Mouse (Mus musculus) liver, embryonic 12.5 days (tissue): ENCODE data around the gene Btbd16. TPM values are rescaled to one million over a fixed set of nuclear protein-coding genes. Genes with fewer than 3 reads are reported as not detected.

ENCODE experiments used
- ATAC-seq: fragments of 200-750 bp; cut with Nextera tagmentation; 2 replicates; pipeline ENCODE4 v1.8.0; 2017; ENCODE audit warnings: moderate number of reproducible peaks, mild to moderate bottlenecking, moderate library complexity
- H3K27ac ChIP-seq: fragments of 300-500 bp; sonication (generic); 2 replicates; pipeline ENCODE4 v1.5.1; 2016; ENCODE audit warnings: mild to moderate bottlenecking
- H3K27me3 ChIP-seq: fragments of 300-500 bp; sonication (generic); replicated peaks from 2 replicates; pipeline ENCODE4 v1.6.1; 2016; ENCODE audit warnings: mild to moderate bottlenecking, moderate library complexity
- H3K36me3 ChIP-seq: fragments of 300-500 bp; sonication (generic); 2 replicates; pipeline ENCODE4 v1.6.1; 2016; ENCODE audit warnings: mild to moderate bottlenecking, moderate library complexity
- H3K4me1 ChIP-seq: fragments of 300-500 bp; sonication (generic); 2 replicates; pipeline ENCODE4 v1.6.1; 2016
- H3K4me2 ChIP-seq: fragments of 300-500 bp; sonication (generic); 2 replicates; pipeline ENCODE4 v1.6.1; 2016; ENCODE audit warnings: mild to moderate bottlenecking, moderate library complexity
- H3K4me3 ChIP-seq: fragments of 300-500 bp; sonication (generic); 2 replicates; pipeline ENCODE4 v1.5.1; 2016; ENCODE audit warnings: mild to moderate bottlenecking, moderate library complexity
- H3K9ac ChIP-seq: fragments of 300-500 bp; sonication (generic); 2 replicates; pipeline ENCODE4 v1.6.1; 2016; ENCODE audit warnings: mild to moderate bottlenecking, moderate library complexity
- H3K9me3 ChIP-seq: fragments of 300-500 bp; sonication (generic); replicated peaks from 2 replicates; pipeline ENCODE4 v1.6.1; 2016; ENCODE audit warnings: mild to moderate bottlenecking, moderate library complexity
- WGBS: fragments of 180-500 bp; shearing (Covaris S2); methylation state at CpG from one replicate; pipeline ENCODE4 v1.1.7; 2016; ENCODE audit not compliant: insufficient replicate concordance; 5-methylcytosine and 5-hydroxymethylcytosine counted together
- polyA plus RNA-seq: library from polyadenylated mRNA; unstranded; fragments of >200 nt; fragmentation: Nextera tagmentation; extraction: Ambion mirVana; gene quantifications from 2 replicates; pipeline ENCODE4 v1.2.1, GENCODE M21; 2016

Gene Btbd16
- polyA plus RNA-seq, 1 experiment from 2014 or later, result not detected

GRCm38 (mm10) chr7:130801811-130802210 is 27.9 kb downstream of the Btbd16 start:
- ATAC-seq, result no peak
- Histone ChIP-seq H3K36me3 (no peaks in the 10 kb centered on the region), H3K4me2 (no peak overlapping the region), H3K27ac (no peak overlapping the region), H3K4me1 (peaks cover 4% of the 10 kb centered on the region; the same call in 1 of the 2 replicates), H3K9ac (no peak overlapping the region), H3K9me3 (no peaks in the 10 kb centered on the region), H3K27me3 (no peaks in the 10 kb centered on the region; the same call in 1 of the 2 replicates), H3K4me3 (no peak overlapping the region)
- 65% methylated on average over 4 of the region's 4 CpGs for WGBS

GRCm38 (mm10) chr7:130803251-130803825 is 29.5 kb downstream of the Btbd16 start:
- Histone ChIP-seq H3K9me3 (no peaks in the 10 kb centered on the region), H3K9ac (no peak overlapping the region), H3K4me2 (no peak overlapping the region), H3K36me3 (no peaks in the 10 kb centered on the region), H3K4me3 (no peak overlapping the region), H3K27me3 (no peaks in the 10 kb centered on the region; the same call in 1 of the 2 replicates), H3K4me1 (peaks cover 4% of the 10 kb centered on the region; the same call in 1 of the 2 replicates), H3K27ac (no peak overlapping the region)
- 74% methylated on average over 8 of the region's 8 CpGs for WGBS
- ATAC-seq, result no peak

DNA sequence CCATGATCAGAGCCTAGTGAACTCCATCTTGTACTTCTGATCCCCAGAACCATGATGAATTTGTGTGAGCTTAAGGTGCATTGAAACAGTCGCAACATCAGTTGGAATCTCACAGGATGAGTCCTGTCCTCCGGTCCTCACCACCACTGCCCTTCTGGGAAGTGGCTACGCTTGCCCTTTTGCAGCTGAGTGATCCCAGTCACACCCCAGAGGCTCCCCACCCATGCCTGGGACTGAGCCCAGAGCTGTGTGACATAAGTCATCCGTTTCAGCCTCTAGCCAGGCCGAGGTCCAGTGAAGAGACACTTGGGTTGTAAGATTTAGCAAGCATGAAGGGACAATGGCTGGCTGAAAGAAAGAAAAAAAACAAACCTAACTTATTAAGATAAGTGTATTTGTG is 31.1 kb downstream of the Btbd16 start:
- H3K36me3 ChIP-seq, result no peaks in the 10 kb centered on the region
- H3K4me1 ChIP-seq, result peaks cover 4% of the 10 kb centered on the region; the same call in 1 of the 2 replicates
- H3K9me3 ChIP-seq, result no peaks in the 10 kb centered on the region
- no peak overlapping the region for H3K4me2 ChIP-seq
- H3K4me3 ChIP-seq, result no peak overlapping the region
- ATAC-seq, result no peak
- no peak overlapping the region for H3K9ac ChIP-seq
- no peaks in the 10 kb centered on the region; the same call in 1 of the 2 replicates for H3K27me3 ChIP-seq
- no peak overlapping the region for H3K27ac ChIP-seq
- WGBS, result 65% methylated on average over 5 of the region's 5 CpGs

DNA sequence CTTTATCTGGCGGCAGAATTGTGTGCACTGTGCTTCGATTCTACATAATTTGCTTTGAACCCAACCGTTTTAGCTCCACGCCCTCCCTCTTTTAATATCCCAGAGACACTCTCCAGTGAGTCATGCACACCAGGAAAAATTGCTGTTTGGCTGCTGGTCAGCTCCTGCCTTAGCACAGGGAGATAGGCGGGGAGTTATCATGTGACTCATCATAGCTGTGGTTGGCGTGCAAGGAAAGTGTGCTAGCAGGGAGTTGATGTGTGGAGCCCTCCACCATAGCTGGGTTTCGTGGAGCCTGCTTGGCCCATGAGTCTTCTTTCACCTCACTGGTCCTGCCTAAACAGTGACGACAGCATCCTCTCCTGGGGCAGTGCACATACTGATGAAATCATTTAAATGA is 33.9 kb downstream of the Btbd16 start:
- H3K9me3 ChIP-seq, result no peaks in the 10 kb centered on the region
- no peak overlapping the region for H3K4me3 ChIP-seq
- WGBS, result 60% methylated on average over 8 of the region's 8 CpGs
- ATAC-seq, result no peak
- H3K27ac ChIP-seq, result no peak overlapping the region
- no peak overlapping the region for H3K9ac ChIP-seq
- no peaks in the 10 kb centered on the region for H3K4me1 ChIP-seq
- H3K27me3 ChIP-seq, result no peaks in the 10 kb centered on the region; the same call in 1 of the 2 replicates
- no peak overlapping the region for H3K4me2 ChIP-seq
- H3K36me3 ChIP-seq, result no peaks in the 10 kb centered on the region

DNA sequence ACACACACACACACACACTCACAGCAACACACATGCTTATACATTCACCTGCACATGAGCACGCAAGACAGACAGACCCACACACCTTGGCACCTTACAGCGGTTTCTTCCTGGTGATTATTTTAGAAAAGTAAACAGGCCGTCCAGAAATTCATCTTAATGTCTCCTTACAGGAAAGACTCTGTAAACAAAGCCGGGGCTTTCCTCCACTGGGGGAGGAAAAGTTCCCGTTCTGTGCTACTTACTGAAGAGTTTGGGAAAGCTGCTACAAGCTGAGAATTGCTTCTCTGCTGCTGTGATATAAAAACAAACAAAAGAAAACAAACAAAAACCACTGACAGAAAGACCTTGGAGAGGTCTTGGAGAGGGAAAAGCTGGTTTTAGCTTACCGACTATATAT is 34.8 kb downstream of the Btbd16 start:
- no peak overlapping the region for H3K27ac ChIP-seq
- no peak overlapping the region for H3K4me2 ChIP-seq
- no peaks in the 10 kb centered on the region for H3K4me1 ChIP-seq
- 51% methylated on average over 6 of the region's 6 CpGs for WGBS
- no peak overlapping the region for H3K4me3 ChIP-seq
- H3K9ac ChIP-seq, result no peak overlapping the region
- ATAC-seq, result no peak
- H3K36me3 ChIP-seq, result no peaks in the 10 kb centered on the region
- no peaks in the 10 kb centered on the region for H3K9me3 ChIP-seq
- no peaks in the 10 kb centered on the region; the same call in 1 of the 2 replicates for H3K27me3 ChIP-seq

- ATAC-seq, result no peak
- 57% methylated on average over 4 of the region's 4 CpGs for WGBS
Measured at GRCm38 (mm10) chr7:130810238-130810637, 36.4 kb downstream of the Btbd16 start.

DNA sequence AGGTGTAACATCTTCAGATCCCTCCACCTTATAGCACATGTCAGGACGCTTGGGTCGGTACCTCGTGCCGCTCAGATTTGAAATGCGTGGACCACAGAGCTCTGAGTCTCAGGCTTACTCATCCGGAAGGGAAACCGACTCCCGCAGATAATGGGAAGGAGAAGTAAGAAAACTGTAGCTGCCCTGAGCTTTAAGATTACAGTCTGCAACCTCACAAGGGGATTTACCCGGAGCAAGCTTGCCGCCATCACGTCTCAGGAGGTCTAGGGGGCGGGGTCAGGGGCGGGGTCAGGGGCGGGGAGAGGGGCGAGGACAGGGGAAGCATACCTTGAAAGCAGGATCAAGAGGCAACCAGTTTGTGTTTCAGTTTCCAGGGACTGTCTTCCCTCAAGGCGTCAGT is 38.5 kb downstream of the Btbd16 start:
- Histone ChIP-seq H3K9ac (no peak overlapping the region), H3K27me3 (no peaks in the 10 kb centered on the region), H3K4me2 (peak overlapping the region; percentile 34; the same call in 1 of the 2 replicates), H3K4me1 (no peaks in the 10 kb centered on the region), H3K27ac (no peak overlapping the region), H3K4me3 (no peak overlapping the region), H3K36me3 (no peaks in the 10 kb centered on the region), H3K9me3 (no peaks in the 10 kb centered on the region)
- 29% methylated on average over 16 of the region's 16 CpGs for WGBS
- ATAC-seq, result no peak

More at GRCm38 (mm10) chr7:130810238-130810637, 36.4 kb downstream of the Btbd16 start:
- Histone ChIP-seq H3K4me3 (no peak overlapping the region), H3K4me2 (no peak overlapping the region), H3K9ac (no peak overlapping the region), H3K27ac (no peak overlapping the region), H3K27me3 (no peaks in the 10 kb centered on the region), H3K4me1 (no peaks in the 10 kb centered on the region), H3K9me3 (no peaks in the 10 kb centered on the region), H3K36me3 (no peaks in the 10 kb centered on the region)

GRCm38 (mm10) chr7:130815601-130816000 is 41.7 kb downstream of the Btbd16 start:
- no peak overlapping the region for H3K4me3 ChIP-seq
- H3K27ac ChIP-seq, result no peak overlapping the region
- 81% methylated on average over 10 of the region's 10 CpGs for WGBS
- no peaks in the 10 kb centered on the region for H3K36me3 ChIP-seq
- no peak overlapping the region for H3K4me2 ChIP-seq
- no peaks in the 10 kb centered on the region; the same call in 1 of the 2 replicates for H3K27me3 ChIP-seq
- no peaks in the 10 kb centered on the region for H3K4me1 ChIP-seq
- ATAC-seq, result no peak
- H3K9me3 ChIP-seq, result no peaks in the 10 kb centered on the region
- H3K9ac ChIP-seq, result no peak overlapping the region

DNA sequence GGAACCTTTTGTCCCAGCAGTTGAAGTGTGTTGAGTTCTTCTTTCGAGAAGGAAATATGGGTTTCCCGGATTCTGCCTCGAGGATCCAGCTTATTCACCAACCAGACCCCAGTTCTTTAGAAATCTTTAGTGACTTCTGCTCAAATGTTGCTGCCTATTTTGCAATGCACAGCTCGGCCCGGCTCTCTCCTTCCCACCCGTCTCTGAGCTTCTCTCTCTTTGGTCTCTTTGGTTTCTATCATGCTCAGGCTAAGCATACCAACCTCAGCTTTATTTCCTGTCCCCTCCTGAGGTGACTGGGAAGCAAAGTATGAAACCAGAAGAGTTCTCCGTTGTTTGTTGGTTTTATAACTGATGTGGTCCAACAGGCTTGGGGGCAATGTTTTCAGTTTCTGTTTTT is 42.4 kb downstream of the Btbd16 start:
- WGBS, result 62% methylated on average over 7 of the region's 7 CpGs
- no peaks in the 10 kb centered on the region; the same call in 1 of the 2 replicates for H3K27me3 ChIP-seq
- no peaks in the 10 kb centered on the region for H3K36me3 ChIP-seq
- H3K27ac ChIP-seq, result no peak overlapping the region
- no peak for ATAC-seq
- H3K4me3 ChIP-seq, result no peak overlapping the region
- no peak overlapping the region for H3K4me2 ChIP-seq
- no peaks in the 10 kb centered on the region for H3K9me3 ChIP-seq
- no peak overlapping the region for H3K9ac ChIP-seq
- H3K4me1 ChIP-seq, result no peaks in the 10 kb centered on the region

DNA sequence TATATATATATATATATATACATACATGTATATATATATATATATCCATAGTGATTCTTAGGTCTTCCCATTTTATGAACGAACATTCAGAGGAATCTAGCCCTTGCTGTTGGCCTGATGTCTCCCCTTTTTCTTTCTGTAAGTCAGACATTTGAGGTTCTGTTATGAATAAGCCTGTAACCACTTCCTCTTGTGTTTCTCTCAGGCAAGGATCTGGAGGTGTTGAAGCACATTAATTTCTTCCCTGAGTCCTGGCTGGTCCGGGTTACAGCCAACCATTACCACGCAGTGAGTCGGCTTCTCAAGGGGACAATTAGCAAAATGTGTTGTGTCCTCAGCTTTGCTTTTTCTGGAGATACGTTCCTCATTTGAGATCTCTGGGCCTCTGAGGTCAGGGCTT is 44.9 kb downstream of the Btbd16 start:
- Histone ChIP-seq H3K9me3 (no peaks in the 10 kb centered on the region), H3K36me3 (no peaks in the 10 kb centered on the region), H3K4me2 (no peak overlapping the region), H3K4me1 (no peaks in the 10 kb centered on the region), H3K4me3 (no peak overlapping the region), H3K27me3 (peaks cover 1% of the 10 kb centered on the region; the same call in 1 of the 2 replicates), H3K9ac (no peak overlapping the region), H3K27ac (no peak overlapping the region)
- ATAC-seq, result no peak
- 40% methylated on average over 5 of the region's 5 CpGs for WGBS

DNA sequence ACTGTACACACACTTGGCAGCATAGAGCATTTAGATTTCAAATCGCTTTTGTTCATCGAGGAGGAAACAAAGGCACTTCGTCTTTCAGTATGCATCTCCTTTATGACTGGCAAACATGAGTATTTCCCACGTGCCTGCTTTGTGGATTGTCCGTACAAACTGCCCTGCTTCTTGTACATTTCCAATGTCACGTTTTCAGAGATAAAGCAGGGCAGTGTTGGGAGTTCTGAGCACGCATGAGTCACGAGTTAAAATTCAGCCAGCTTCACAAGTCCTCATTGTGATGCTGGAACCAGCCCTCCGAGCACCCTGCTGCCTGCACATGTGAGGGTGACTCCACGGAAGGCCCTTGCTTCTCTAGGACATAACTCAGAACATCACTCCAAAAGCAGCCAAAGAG is 45.8 kb downstream of the Btbd16 start:
- no peak overlapping the region for H3K9ac ChIP-seq
- H3K27me3 ChIP-seq, result peaks cover 3% of the 10 kb centered on the region; the same call in 1 of the 2 replicates
- no peak overlapping the region for H3K27ac ChIP-seq
- no peaks in the 10 kb centered on the region for H3K36me3 ChIP-seq
- 67% methylated on average over 10 of the region's 10 CpGs for WGBS
- H3K4me1 ChIP-seq, result no peaks in the 10 kb centered on the region
- H3K4me3 ChIP-seq, result no peak overlapping the region
- no peak for ATAC-seq
- H3K9me3 ChIP-seq, result no peaks in the 10 kb centered on the region
- no peak overlapping the region for H3K4me2 ChIP-seq

GRCm38 (mm10) chr7:130823992-130824391 is 50.1 kb downstream of the Btbd16 start:
- Histone ChIP-seq H3K27me3 (peaks cover 3% of the 10 kb centered on the region; the same call in 1 of the 2 replicates), H3K4me3 (no peak overlapping the region), H3K36me3 (no peaks in the 10 kb centered on the region), H3K27ac (no peak overlapping the region), H3K4me1 (no peaks in the 10 kb centered on the region), H3K9me3 (no peaks in the 10 kb centered on the region), H3K4me2 (no peak overlapping the region), H3K9ac (no peak overlapping the region)
- 52% methylated on average over 9 of the region's 9 CpGs for WGBS
- no peak for ATAC-seq

- no peak for ATAC-seq
- no peaks in the 10 kb centered on the region for H3K36me3 ChIP-seq
- no peaks in the 10 kb centered on the region for H3K4me1 ChIP-seq
- peaks cover 3% of the 10 kb centered on the region; the same call in 1 of the 2 replicates for H3K27me3 ChIP-seq
- H3K27ac ChIP-seq, result no peak overlapping the region
- H3K4me2 ChIP-seq, result no peak overlapping the region
- H3K4me3 ChIP-seq, result no peak overlapping the region
- H3K9ac ChIP-seq, result no peak overlapping the region
- 53% methylated on average over 3 of the region's 3 CpGs for WGBS
- H3K9me3 ChIP-seq, result no peaks in the 10 kb centered on the region
Measured at GRCm38 (mm10) chr7:130826343-130826742, 52.5 kb downstream of the Btbd16 start.
